Mouse (Mus musculus) c-Kit-positive CD71-negative TER-119-negative erythroid progenitor cells, embryonic 14.5 days (primary cell): ENCODE measurements at regions not wholly inside any gene's neighbourhood (a gene's known extent, or its start where the extent isn't known, plus 50 kb on each side); places are given as distances from the start of the nearest gene placed in this dataset.
"Not testable (repeated sequence)": the region's sequence is repeated elsewhere in the genome, so short reads cannot be mapped to it uniquely, and the experiment has no call there.

Source experiments
- DNase-seq: peaks from one replicate; pipeline ENCODE4 v3.0.0-alpha.2; 2013; ENCODE audit warnings: low read depth

DNA sequence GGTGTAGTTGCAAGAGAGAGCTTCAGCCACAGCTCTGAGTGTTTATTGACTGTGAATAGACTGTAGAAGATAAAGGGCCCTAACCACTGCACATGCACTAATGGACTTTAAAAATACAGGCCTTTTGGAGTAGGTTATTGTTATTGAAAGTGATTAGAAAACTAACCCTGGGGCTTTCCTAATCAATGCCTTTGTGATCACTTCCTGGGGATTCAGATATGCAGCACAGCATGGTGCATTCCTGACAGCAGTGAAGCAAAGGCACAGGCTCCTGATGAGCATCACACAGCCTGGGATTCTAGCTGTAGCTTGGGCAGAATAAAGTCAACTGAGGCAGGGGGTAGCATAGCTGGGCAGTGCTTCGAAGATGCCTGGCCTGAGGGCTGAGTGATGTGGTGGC is 87.3 kb downstream of the Gm11077 start:
- no peak for DNase-seq

GRCm38 (mm10) chr6:140816831-140817230 is 87.7 kb downstream of the Gm11077 start:
- no peak for DNase-seq

DNA sequence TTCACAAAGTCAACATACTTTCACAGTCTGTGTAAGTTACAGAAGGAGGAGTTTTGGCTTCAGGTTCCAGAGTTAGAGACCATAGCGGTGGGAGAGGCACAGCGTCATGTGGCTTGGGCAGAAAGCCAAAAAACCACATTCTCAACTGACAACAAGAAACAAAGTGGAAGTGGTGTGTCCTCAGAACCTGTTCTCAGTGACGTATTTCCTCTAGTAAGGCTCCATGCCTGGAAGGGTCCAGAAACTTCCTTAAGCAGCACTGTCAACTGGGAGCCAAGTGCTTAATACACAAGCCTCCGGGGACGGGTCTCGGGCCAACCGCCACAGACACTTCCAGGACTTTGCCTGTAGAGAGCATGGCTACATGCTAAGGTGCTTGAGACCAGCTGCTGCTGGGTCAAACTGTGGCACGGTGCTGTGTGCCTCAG is 90.4 kb downstream of the Gm11077 start:
- DNase-seq, result peak; percentile 41

DNA sequence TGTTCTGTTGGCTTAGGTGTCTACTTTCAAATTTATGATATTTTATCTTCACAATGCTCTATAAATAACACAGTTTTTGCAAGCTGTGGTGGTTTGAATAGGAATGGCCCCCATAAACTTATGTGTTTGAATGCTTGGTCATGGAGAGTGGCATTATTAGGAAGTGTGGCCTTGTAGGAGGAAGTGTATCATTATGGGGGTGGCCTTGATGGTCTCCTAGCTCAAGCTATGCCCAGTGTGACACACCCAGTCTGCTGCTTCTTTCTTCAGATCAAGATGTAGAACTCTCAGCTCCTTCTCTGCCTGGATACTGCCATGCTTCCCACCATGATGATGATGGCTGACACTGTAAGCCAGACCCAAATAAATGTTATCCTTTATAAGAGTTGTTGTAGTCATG is 97.4 kb downstream of the Gm11077 start:
- DNase-seq, result no peak

DNA sequence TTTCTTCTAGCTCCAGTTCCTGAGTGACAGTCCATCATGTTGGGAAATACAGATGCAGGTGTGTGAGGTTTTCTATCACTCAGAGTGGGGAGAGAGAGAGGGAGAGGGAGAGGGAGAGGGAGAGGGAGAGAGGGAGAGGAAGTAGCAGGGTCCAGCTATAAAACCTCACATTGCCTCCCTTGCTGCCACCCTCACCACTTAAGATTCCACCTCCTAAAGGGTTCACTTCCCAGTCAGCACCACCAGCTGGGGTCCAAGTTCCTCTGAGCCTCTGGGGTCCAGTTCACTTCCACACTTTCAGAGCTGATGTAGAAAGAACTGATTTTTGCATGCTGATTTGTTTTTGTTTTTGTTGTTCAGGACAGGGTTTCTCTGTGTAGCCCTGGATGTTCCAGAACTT is 98.6 kb downstream of the Gm11077 start:
- no peak for DNase-seq

DNA sequence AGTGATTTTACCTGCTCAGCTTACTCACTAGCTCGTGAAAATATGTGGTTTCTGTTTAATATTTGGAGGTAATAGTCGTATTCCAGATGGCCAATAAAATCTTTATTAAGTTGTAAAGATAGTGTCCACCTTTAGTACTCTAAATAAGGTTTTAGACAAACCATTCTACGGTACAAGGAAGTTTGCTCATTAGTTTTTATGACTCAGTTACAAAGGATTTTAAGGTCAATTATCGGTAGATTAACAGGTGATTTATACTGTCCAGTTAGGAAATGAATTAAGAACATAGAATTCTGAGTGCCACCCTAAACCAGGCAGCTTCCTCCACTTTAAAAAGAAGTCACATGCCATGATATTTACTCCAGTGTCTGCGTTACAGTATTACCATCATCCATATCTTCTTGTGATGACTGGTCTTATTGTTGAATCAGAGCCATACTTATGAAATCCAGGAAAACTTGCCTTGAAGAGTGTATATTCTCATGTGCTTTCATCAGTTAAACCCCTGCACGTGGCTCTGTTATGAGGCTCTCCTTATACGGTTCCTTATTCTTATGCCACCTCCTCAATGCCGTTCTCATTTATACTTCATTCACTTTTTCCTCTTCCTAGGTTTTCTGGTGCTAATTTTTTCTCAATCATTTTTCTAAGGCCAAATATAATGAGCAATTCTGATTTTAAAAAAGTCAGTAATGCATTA is 114.4 kb downstream of the Gm11077 start:
- no peak for DNase-seq

DNA sequence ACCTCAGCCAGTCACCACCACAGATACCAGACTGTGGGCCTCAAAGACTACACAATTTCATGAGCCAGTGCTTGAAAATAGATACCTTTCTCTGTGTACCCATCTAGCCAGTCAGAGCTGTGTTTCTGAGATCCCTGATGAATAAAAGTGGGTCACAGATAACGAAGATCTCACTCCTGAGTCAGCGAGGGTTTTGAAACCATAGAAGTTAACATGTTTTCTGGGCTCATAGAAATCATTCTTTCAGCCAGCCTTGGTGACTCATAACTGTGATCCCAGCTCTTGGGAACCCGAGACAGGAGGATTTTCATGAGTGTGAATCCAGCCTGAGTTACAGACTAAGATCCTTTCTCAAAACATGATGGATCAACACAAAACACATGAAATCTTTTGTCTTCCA is 118.1 kb downstream of the Gm11077 start:
- DNase-seq, result no peak

DNA sequence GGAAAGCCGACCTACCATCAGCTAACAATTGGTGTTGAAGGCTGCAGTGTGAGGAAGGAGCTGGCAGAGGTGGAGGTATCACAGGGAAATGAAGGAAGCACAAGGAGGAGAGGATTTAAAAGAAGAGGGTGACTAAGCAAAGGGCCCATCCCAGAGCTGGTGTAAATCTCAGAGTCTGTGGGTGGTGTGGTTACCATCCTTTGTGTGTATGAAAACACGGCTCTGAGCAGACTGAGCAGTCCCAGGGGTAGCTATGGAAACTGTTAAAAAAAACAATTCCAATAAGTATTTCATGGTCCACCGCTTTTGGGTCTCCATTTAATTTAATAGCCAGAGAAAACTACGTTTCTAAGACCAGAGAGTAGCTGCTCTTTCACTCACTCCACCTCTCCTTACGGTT is 123.3 kb downstream of the Gm11077 start:
- DNase-seq, result no peak

- DNase-seq, result peak; percentile 38
These were observed 124.4 kb downstream of the Gm11077 start for GRCm38 (mm10) chr6:140853508-140853907.

GRCm38 (mm10) chr6:140854691-140855090 is 125.6 kb downstream of the Gm11077 start:
- DNase-seq, result no peak

GRCm38 (mm10) chr6:140856468-140857117 is 127.5 kb downstream of the Gm11077 start:
- DNase-seq, result no peak

GRCm38 (mm10) chr6:140857118-140857746 is 128.1 kb downstream of the Gm11077 start:
- DNase-seq, result no peak

DNA sequence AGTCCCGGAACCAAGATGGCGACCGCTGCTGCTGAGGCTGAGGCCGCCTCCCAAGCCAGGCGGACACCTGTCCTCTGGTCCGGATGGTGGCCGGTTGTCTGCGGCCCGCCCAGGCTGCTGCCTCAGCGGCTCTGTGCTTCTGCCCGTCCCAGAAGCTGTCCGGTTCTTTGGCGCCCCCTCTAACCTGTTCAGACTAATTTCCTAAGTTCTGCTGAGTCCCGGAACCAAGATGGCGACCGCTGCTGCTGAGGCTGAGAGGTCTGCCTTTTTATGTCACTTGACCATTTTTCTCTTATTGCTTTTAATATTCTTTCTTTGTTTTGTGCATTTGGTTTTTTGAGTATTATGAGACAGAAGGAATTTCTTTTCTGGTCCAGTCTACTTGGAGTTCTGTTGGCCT is 140.4 kb downstream of the Gm11077 start:
- DNase-seq, result not testable (repeated sequence)

- DNase-seq, result no peak
These were observed 145.7 kb downstream of the Gm11077 start for GRCm38 (mm10) chr6:140874831-140875230.

DNA sequence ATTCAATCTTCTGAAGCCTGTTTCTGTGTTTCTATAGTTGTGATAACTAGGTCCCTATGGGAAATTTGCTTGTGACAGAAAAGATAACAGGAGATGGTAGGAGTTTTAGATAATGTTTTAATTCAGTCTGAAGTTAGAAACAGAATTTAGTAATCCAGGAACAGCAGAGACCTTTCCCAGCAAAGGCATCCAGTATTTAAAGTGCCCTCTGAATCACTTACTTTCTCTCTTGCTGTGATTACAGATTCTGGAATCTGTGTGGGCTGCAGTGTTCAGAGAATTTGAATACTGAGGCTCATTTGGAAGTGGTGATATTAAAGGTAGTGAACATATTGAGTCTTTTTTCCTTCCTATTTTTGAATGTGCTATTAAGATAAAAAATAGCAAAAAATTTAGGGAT is 154.6 kb downstream of the Gm11077 start:
- DNase-seq, result no peak

DNA sequence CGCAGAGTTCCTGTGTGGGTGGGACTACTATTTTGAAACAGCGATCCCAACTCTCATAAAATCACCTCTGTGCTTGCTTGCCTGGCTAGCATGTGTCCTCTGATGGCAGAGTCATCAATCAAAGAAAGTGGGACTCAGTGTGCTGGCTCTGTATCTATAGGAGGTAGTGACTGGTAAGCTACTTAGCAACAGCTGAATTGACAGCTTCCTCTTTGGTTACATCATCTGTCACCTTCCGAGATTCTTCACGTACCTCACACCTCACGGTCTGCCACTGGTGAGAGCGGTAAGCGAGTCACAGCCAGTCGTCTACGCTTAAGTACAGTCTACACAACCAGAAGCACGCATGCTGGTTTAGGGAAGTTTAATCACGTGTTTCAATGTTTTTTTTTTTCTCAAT is 159.5 kb downstream of the Gm11077 start:
- no peak for DNase-seq

- DNase-seq, result no peak
These were observed 161.0 kb downstream of the Gm11077 start for GRCm38 (mm10) chr6:140890060-140890459.

DNA sequence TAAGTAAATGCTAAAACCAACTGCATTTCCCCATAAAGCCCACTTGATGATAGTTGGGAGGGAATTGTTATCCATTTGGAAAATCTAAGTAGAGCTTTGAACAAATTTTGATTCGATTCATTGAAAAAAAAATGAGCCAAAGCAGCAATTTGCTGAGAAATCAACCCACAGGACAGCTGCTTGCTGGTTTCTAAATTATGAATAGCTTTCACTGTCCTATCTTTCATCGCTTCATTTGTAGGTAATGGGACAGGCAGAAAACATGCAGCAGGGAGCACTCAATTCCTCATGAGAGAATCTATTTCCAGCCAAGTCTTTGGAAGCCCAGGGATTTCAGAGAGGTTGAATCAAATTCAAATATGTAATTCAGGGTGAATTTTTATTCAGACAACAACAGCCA is 161.5 kb downstream of the Gm11077 start:
- DNase-seq, result no peak

GRCm38 (mm10) chr6:140894467-140894866 is 165.4 kb downstream of the Gm11077 start:
- no peak for DNase-seq

DNA sequence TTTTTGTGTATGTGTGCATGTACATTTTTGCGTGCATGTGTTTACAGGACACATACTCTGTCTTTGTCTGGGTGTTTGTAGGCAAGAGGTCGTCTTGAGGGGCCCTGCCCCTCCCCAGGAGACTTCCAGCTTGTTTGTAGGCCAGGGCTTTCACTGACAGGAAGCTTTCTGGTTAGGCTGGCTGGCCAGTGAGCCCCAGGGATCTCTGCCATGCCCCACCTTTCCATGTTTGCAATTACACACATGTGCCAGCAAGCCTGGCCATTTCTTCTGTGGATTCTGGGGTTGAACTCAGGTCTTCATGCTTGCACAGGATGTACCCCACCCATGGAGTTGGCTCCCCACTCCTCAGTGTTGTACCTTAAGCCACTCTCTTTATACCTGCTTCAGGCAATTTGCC is 166.4 kb downstream of the Gm11077 start:
- no peak for DNase-seq

DNA sequence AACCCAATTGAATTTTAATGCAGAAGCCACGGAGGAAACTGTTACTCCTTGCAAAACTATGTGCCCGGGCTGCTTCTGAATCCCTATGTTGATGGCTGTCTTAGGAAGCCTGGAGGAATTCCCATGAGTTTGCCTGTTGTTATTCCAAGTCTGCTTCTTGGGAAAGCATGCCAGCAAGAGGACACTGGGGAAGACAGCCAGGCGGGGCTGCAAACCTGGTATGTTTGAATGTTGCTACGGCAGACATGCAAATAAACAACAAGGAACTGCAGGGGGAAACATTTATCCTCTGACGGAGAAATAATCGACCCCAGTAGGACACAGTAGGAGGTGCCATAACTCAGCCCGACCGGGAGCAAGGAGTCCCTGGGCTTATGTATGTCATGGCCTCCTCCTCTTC is 168.0 kb downstream of the Gm11077 start:
- no peak for DNase-seq

- DNase-seq, result peak; percentile 16
These were observed 195.4 kb downstream of the Gm11077 start for GRCm38 (mm10) chr6:140924319-140924981.

GRCm38 (mm10) chr6:140927616-140928015 is 198.5 kb downstream of the Gm11077 start:
- DNase-seq, result no peak
